8 mouse cellular contexts compared by ENCODE assay signal in genomic region chr2:160646144-160646844, GRCm38 (mm10). TPM values are rescaled to one million over a fixed set of nuclear protein-coding genes. Genes with fewer than 3 reads are reported as not detected.
A peak's percentile ranks its signal among the peaks of the same experiment; 100 is the strongest.
DNase-seq lines count a peak whose midpoint lies in the region; ATAC-seq and TF ChIP-seq lines count a peak whose summit lies in the region.

No protein-coding gene starts in this region.

- no peak for TF ChIP-seq CTCF in spleen, adult 2 months (IDR thresholded peaks at IDR 0.05; ENCODE audit: extremely low read depth, insufficient read depth, insufficient read length, insufficient replicate concordance)

- peak overlapping the region; percentile 99 for H3K27ac ChIP-seq in intestine, embryonic 14.5 days (ENCODE audit: low read depth)
- H3K27ac ChIP-seq in limb, embryonic 13.5 days: peak overlapping the region; percentile 99
- peak overlapping the region; percentile 100 for H3K27ac ChIP-seq in midbrain, embryonic 13.5 days
- peak overlapping the region; percentile 90 for H3K27ac ChIP-seq in spleen, adult 2 months (ENCODE audit: insufficient read depth, low read length)

- no peaks in the 10 kb centered on the region for H3K36me3 ChIP-seq in intestine, embryonic 14.5 days (ENCODE audit: control insufficient read depth, insufficient read depth, low read length)
- H3K36me3 ChIP-seq in limb, embryonic 13.5 days: no peaks in the 10 kb centered on the region
- H3K36me3 ChIP-seq in midbrain, embryonic 13.5 days: no peaks in the 10 kb centered on the region
- H3K36me3 ChIP-seq in spleen, adult 2 months (ENCODE audit: control insufficient read depth, insufficient read depth, low read length): peaks cover 2% of the 10 kb centered on the region; the same call in 1 of the 2 replicates

- peaks cover 18% of the 10 kb centered on the region for H3K4me1 ChIP-seq in intestine, embryonic 14.5 days (replicated peaks; ENCODE audit: control insufficient read depth, insufficient read depth, low read length)
- H3K4me1 ChIP-seq in limb, embryonic 13.5 days: peaks cover 29% of the 10 kb centered on the region
- H3K4me1 ChIP-seq in midbrain, embryonic 13.5 days (replicated peaks): peaks cover 33% of the 10 kb centered on the region
- H3K4me1 ChIP-seq in spleen, adult 2 months (ENCODE audit: control insufficient read depth, insufficient read depth, insufficient read length): no peaks in the 10 kb centered on the region

- peak overlapping the region; percentile 100 for H3K9ac ChIP-seq in intestine, embryonic 14.5 days (ENCODE audit: low read length)
- H3K9ac ChIP-seq in limb, embryonic 13.5 days: peak overlapping the region; percentile 100
- H3K9ac ChIP-seq in midbrain, embryonic 13.5 days (replicated peaks): peak overlapping the region; percentile 100

- H3K27me3 ChIP-seq in intestine, embryonic 14.5 days (replicated peaks; ENCODE audit: control insufficient read depth, insufficient read depth, low read length): no peaks in the 10 kb centered on the region
- no peaks in the 10 kb centered on the region for H3K27me3 ChIP-seq in limb, embryonic 13.5 days
- H3K27me3 ChIP-seq in midbrain, embryonic 13.5 days: no peaks in the 10 kb centered on the region
- H3K27me3 ChIP-seq in spleen, adult 2 months (ENCODE audit: control insufficient read depth, insufficient read depth, low read length): no peaks in the 10 kb centered on the region

- ATAC-seq in cerebellum, adult (ENCODE audit: insufficient number of reproducible peaks, low FRiP score, low TSS enrichment): no peak; the same call in none of the 2 replicates
- ATAC-seq in intestine, embryonic 14.5 days (replicated peaks; ENCODE audit: low FRiP score, low TSS enrichment, low read depth): peak; percentile 16; the same call in 1 of the 2 replicates
- ATAC-seq in limb, embryonic 13.5 days (ENCODE audit: low FRiP score, low read depth): peak; percentile 48; the same call in 1 of the 2 replicates
- ATAC-seq in midbrain, embryonic 13.5 days: peak; percentile 72

- H3K4me3 ChIP-seq in intestine, embryonic 14.5 days (ENCODE audit: low read depth, low read length): peak overlapping the region; percentile 91
- peak overlapping the region; percentile 100 for H3K4me3 ChIP-seq in limb, embryonic 13.5 days
- H3K4me3 ChIP-seq in midbrain, embryonic 13.5 days (replicated peaks): peak overlapping the region; percentile 86
- H3K4me3 ChIP-seq in spleen, adult 2 months (ENCODE audit: extremely low read depth, insufficient read depth, insufficient read length): peak overlapping the region; percentile 89

- no peak for TF ChIP-seq POLR2A in spleen, adult 2 months (IDR thresholded peaks at IDR 0.05; ENCODE audit: low read depth, low read length)

- DNase-seq in cerebellum, adult 11 months: peak; percentile 38
- DNase-seq in cerebellum, postnatal 14 days: peak; percentile 60 to 66
- peak; percentile 55 for DNase-seq in gastrocnemius, postnatal 10 days
- DNase-seq in intestine, embryonic 14.5 days (ENCODE audit: low spot score): peak; percentile 88
- DNase-seq in spleen, adult 2 months (ENCODE audit: low read depth in 1 of 2, low spot score in 2 of 2): peak in 1 of 2 experiments; percentile 50

- H3K4me2 ChIP-seq in intestine, embryonic 14.5 days (ENCODE audit: low read length): peak overlapping the region; percentile 83
- H3K4me2 ChIP-seq in limb, embryonic 13.5 days (replicated peaks): peak overlapping the region; percentile 85
- H3K4me2 ChIP-seq in midbrain, embryonic 13.5 days (replicated peaks): peak overlapping the region; percentile 84

- WGBS in intestine, embryonic 14.5 days: under 1% methylated on average over 73 of the region's 76 CpGs
- under 1% methylated on average over 76 of the region's 76 CpGs for WGBS in limb, embryonic 13.5 days
- 1% methylated on average over 68 of the region's 76 CpGs for WGBS in midbrain, embryonic 13.5 days
- WGBS in spleen, adult 2 months: 1% methylated on average over 69 of the region's 76 CpGs

- no peaks in the 10 kb centered on the region for H3K9me3 ChIP-seq in intestine, embryonic 14.5 days (ENCODE audit: control insufficient read depth, low read length)
- no peaks in the 10 kb centered on the region for H3K9me3 ChIP-seq in limb, embryonic 13.5 days
- no peaks in the 10 kb centered on the region for H3K9me3 ChIP-seq in midbrain, embryonic 13.5 days

RNA-seq across cellular contexts. Expression of gene Top1, which starts 0.6 kb away (rescaled TPM):
- total RNA-seq in gastrocnemius, postnatal 10 days (2021): 10 to 100 TPM; 42.3 to 54.4 TPM
- polyA plus RNA-seq in intestine, embryonic 14.5 days (2014; fragmentation: Nextera tagmentation; extraction: Ambion mirVana): 69.1 and 76.2 TPM in 2 replicates
- polyA plus RNA-seq in limb, embryonic 13.5 days (2015; fragmentation: Nextera tagmentation; extraction: Ambion mirVana): 97.3 and 102 TPM in 2 replicates
- polyA plus RNA-seq in midbrain, embryonic 13.5 days (2015; fragmentation: Nextera tagmentation; extraction: Ambion mirVana): 115 and 116 TPM in 2 replicates
- polyA plus RNA-seq in spleen, adult 2 months (2012; rRNA removed): 9.4 and 13.5 TPM in 2 replicates
